Mouse (Mus musculus): ENCODE data around the gene Scamp1.

DNA sequence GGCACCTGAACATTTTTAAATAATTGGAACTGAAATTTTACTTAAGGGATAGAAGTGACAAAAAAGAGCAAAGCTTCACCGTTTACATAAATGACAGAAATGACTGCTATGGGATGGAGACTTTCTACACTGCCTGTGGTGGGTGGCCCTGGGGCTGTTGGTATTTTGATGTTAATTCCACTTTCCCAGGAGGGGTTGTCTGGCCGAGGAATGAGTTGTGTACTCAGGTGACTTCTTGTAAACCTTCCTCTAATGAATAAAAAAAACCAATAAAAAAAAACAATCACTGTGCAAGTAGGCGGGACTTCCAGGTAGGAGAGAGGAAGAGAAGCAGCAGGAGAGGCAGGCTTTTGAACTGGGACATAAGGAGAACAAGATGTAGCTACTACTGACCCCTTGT, 20.4 kb downstream of the Scamp1 start:
- TF ChIP-seq POLR2A (IDR thresholded peaks at IDR 0.05; ENCODE audit: borderline replicate concordance, extremely low read depth, low read depth, low read length) (no peak), CTCF (IDR thresholded peaks at IDR 0.05; ENCODE audit: insufficient read depth, low read length) (no peak)

All from lung, adult 2 months (tissue).